Mouse (Mus musculus): ENCODE measurements around the gene Sema3a. TPM values are rescaled to one million over a fixed set of nuclear protein-coding genes. Genes with fewer than 3 reads are reported as not detected.

Gene Sema3a
- polyA plus RNA-seq (2015; fragmentation: Nextera tagmentation; extraction: Ambion mirVana), result 2.0 and 2.9 TPM in 2 replicates

GRCm38 (mm10) chr5:13125241-13125692 lies at the start of gene Sema3a:
Gene Sema3a (plus strand): TSS chr5:13125414.
- no peaks in the 10 kb centered on the region for H3K9me3 ChIP-seq (replicated peaks)
- no peaks in the 10 kb centered on the region for H3K27me3 ChIP-seq
- H3K36me3 ChIP-seq, result no peaks in the 10 kb centered on the region
- H3K4me1 ChIP-seq (replicated peaks), result no peaks in the 10 kb centered on the region
- ATAC-seq (ENCODE audit: low read depth), result no peak
- H3K9ac ChIP-seq, result no peak within 1 kb of the TSS
- no peak within 1 kb of the TSS for H3K4me3 ChIP-seq (replicated peaks)
- 64% methylated on average over 13 of the region's 13 CpGs for WGBS (ENCODE audit: insufficient replicate concordance)
- no peak for DNase-seq
- H3K4me2 ChIP-seq, result no peak within 1 kb of the TSS
- H3K27ac ChIP-seq, result no peak within 1 kb of the TSS

DNA sequence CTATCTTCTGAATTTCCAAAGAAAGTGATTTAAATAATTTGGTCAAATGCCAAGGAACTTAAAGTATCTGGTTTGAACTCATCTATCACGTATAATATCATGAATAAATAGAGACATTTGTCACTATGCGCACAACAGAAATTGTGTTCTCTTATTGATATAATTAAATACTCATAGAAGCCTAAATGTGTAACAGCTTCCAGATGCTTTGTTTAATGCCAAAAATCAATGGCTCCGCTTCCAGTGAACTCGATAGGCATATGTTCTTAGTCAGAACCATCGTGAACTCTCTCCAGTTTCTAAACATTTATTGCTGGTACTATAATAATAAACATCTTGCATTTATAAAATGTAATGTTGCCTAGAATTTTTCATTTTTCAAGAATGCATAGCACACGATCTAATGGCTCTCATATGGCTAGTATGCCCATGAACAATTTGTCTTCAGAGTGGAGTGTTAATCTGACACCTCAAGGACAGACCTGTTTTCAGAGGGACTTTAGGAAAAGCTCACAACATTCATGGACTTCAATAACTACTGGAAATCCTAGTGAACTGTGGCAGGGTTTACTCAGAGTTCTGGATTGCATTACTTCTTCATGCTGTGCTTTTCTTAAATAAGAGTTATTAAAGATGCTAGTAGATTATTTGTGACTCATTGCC lies 40.3 kb upstream of the Sema3a start:
- Histone ChIP-seq H3K36me3 (no peaks in the 10 kb centered on the region), H3K27ac (no peak overlapping the region), H3K27me3 (no peaks in the 10 kb centered on the region), H3K9me3 (replicated peaks) (no peaks in the 10 kb centered on the region), H3K4me2 (no peak overlapping the region), H3K4me1 (replicated peaks) (no peaks in the 10 kb centered on the region), H3K4me3 (replicated peaks) (no peak overlapping the region), H3K9ac (no peak overlapping the region)
- ATAC-seq (ENCODE audit: low read depth) (no peak), DNase-seq (no peak)
- 61% methylated on average over 6 of the region's 6 CpGs for WGBS (ENCODE audit: insufficient replicate concordance)

DNA sequence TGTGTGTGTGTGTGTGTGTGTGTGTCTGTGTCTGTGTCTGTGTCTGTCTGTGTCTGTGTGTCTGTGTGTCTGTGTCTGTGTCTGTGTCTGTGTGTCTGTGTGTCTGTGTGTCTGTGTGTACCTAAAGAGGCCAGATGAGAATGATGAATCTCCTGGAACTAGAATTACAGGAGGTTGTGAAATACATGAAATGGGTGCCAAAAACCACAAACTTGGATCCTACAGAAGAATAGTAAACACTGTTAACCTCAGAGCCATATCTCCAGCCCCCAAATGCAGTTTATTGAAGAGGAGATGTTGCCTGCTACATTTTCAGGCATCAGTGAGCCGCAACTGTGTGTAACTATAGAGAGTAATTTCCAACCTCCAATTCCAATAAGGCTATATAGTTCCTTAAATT lies 34.8 kb upstream of the Sema3a start:
- Histone ChIP-seq H3K9ac (no peak overlapping the region), H3K27me3 (no peaks in the 10 kb centered on the region), H3K4me3 (replicated peaks) (no peak overlapping the region), H3K27ac (no peak overlapping the region), H3K4me1 (replicated peaks) (no peaks in the 10 kb centered on the region), H3K36me3 (no peaks in the 10 kb centered on the region), H3K4me2 (no peak overlapping the region), H3K9me3 (replicated peaks) (no peaks in the 10 kb centered on the region)
- DNase-seq, result no peak
- ATAC-seq (ENCODE audit: low read depth), result no peak
- 56% methylated on average over 1 of the region's 1 CpGs for WGBS (ENCODE audit: insufficient replicate concordance)

- Histone ChIP-seq H3K9ac (no peak overlapping the region), H3K27me3 (no peaks in the 10 kb centered on the region), H3K4me2 (no peak overlapping the region), H3K9me3 (replicated peaks) (no peaks in the 10 kb centered on the region), H3K4me1 (replicated peaks) (no peaks in the 10 kb centered on the region), H3K4me3 (replicated peaks) (no peak overlapping the region), H3K27ac (no peak overlapping the region), H3K36me3 (no peaks in the 10 kb centered on the region)
- ATAC-seq (ENCODE audit: low read depth) (no peak), DNase-seq (no peak)
- WGBS (ENCODE audit: insufficient replicate concordance), result 38% methylated on average over 2 of the region's 2 CpGs
These were observed 15.7 kb upstream of the Sema3a start for GRCm38 (mm10) chr5:13109522-13109921.

DNA sequence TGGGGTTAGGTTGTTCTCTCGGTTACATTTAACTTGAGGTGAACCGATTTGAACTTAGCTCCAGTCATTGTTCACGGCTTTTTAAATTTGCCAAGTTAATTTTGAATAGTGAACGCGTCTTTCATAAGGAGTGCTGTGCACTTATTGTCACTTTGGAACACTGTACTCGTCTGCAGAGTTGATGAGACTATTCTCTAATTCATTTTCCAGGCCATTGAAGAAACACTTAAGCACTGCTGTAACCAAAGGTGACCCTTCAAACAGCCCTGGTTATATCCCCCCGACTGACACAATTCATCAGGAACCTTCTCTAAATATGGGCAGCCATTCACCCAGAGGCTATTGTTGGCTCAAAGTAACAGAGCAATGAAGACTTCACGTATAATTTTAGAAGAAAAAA lies 8.0 kb upstream of the Sema3a start:
- DNase-seq, result no peak
- Histone ChIP-seq H3K4me1 (replicated peaks) (no peaks in the 10 kb centered on the region), H3K9ac (no peak overlapping the region), H3K4me3 (replicated peaks) (no peak overlapping the region), H3K9me3 (replicated peaks) (no peaks in the 10 kb centered on the region), H3K4me2 (no peak overlapping the region), H3K27me3 (no peaks in the 10 kb centered on the region), H3K27ac (no peak overlapping the region), H3K36me3 (no peaks in the 10 kb centered on the region)
- ATAC-seq (ENCODE audit: low read depth), result no peak
- WGBS (ENCODE audit: insufficient replicate concordance), result 72% methylated on average over 8 of the region's 8 CpGs

DNA sequence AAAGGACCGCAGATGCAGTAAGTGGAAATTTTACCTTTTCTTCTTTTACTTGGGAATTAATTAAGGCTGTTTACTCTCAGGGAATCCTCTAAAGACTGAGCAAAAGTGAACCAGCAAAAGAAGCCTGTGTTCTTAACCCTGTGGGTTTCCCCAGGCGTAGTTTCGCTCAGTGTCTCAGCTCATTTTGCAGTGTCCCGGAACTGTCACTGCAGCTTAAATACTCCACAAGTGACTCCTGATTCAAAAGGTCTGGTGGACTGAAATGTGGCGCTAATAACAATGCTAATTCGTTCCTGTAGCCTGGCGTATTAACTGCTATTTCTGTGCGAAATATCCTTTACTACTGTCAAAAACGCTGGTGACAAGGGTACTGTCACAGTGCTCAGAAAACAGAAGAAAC lies 543 bp downstream of the Sema3a start:
- H3K36me3 ChIP-seq, result no peaks in the 10 kb centered on the region
- ATAC-seq (ENCODE audit: low read depth) (no peak), DNase-seq (no peak)
- H3K4me2 ChIP-seq, result no peak overlapping the region
- H3K27me3 ChIP-seq, result no peaks in the 10 kb centered on the region
- no peaks in the 10 kb centered on the region for H3K4me1 ChIP-seq (replicated peaks)
- H3K9me3 ChIP-seq (replicated peaks), result no peaks in the 10 kb centered on the region
- no peak overlapping the region for H3K27ac ChIP-seq
- no peak overlapping the region for H3K9ac ChIP-seq
- WGBS (ENCODE audit: insufficient replicate concordance), result 65% methylated on average over 9 of the region's 9 CpGs
- H3K4me3 ChIP-seq (replicated peaks), result no peak overlapping the region

DNA sequence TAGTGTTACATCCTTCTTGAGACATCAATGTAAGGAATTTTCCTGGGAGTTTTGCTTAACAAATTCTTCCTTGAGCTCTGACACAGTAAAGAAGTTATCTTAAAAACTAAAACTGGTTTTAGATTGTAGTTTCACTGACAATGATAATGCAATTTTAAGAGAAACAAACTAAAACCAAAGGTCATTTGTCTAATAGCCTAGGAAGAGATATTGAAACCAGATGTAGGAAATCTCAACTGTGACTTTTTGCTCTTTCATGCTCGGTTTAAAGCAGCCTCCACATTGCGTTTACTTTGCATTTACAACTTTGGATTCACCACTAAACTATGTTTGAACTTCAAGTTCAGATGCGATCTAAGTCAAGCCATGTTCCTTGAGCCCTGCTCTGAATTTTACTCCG lies 982 bp downstream of the Sema3a start:
- WGBS (ENCODE audit: insufficient replicate concordance), result 64% methylated on average over 4 of the region's 4 CpGs
- ATAC-seq (ENCODE audit: low read depth) (no peak), DNase-seq (no peak)
- no peak overlapping the region for H3K27ac ChIP-seq
- H3K9ac ChIP-seq, result no peak overlapping the region
- no peaks in the 10 kb centered on the region for H3K27me3 ChIP-seq
- no peaks in the 10 kb centered on the region for H3K4me1 ChIP-seq (replicated peaks)
- H3K36me3 ChIP-seq, result no peaks in the 10 kb centered on the region
- no peaks in the 10 kb centered on the region for H3K9me3 ChIP-seq (replicated peaks)
- H3K4me2 ChIP-seq, result no peak overlapping the region
- H3K4me3 ChIP-seq (replicated peaks), result no peak overlapping the region

GRCm38 (mm10) chr5:13127121-13127520 lies 1.9 kb downstream of the Sema3a start:
- WGBS (ENCODE audit: insufficient replicate concordance), result 73% methylated on average over 3 of the region's 3 CpGs
- Histone ChIP-seq H3K4me1 (replicated peaks) (no peaks in the 10 kb centered on the region), H3K9me3 (replicated peaks) (no peaks in the 10 kb centered on the region), H3K9ac (no peak overlapping the region), H3K36me3 (no peaks in the 10 kb centered on the region), H3K27me3 (no peaks in the 10 kb centered on the region), H3K4me3 (replicated peaks) (no peak overlapping the region), H3K27ac (no peak overlapping the region), H3K4me2 (no peak overlapping the region)
- no peak for DNase-seq
- ATAC-seq (ENCODE audit: low read depth), result no peak

GRCm38 (mm10) chr5:13144733-13145457 lies 19.7 kb downstream of the Sema3a start:
- H3K36me3 ChIP-seq, result no peaks in the 10 kb centered on the region
- no peaks in the 10 kb centered on the region for H3K27me3 ChIP-seq
- no peak for ATAC-seq (ENCODE audit: low read depth)
- no peak for DNase-seq
- H3K4me3 ChIP-seq (replicated peaks), result no peak overlapping the region
- H3K4me1 ChIP-seq (replicated peaks), result no peaks in the 10 kb centered on the region
- H3K9ac ChIP-seq, result no peak overlapping the region
- H3K27ac ChIP-seq, result no peak overlapping the region
- 50% methylated on average over 7 of the region's 7 CpGs for WGBS (ENCODE audit: insufficient replicate concordance)
- H3K9me3 ChIP-seq (replicated peaks), result no peaks in the 10 kb centered on the region
- no peak overlapping the region for H3K4me2 ChIP-seq

DNA sequence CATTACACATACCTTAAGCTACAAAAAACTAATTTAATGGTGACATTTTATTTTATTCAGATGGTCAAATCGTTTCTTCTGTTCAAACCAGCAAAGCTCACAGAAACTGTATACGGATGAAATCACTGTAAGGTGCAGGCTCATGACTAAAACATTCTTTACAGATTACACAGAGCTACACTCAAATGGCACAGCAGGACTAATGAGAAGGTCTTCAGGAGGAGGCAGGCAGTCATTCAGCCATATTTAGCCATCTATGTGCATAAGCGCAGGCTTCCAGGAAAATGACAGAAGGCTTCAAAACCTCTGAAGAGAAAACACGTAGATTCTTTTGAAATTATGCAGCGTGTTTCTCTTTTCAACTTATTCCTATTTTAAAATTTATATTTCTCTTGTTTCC lies 24.7 kb downstream of the Sema3a start:
- DNase-seq (no peak), ATAC-seq (ENCODE audit: low read depth) (no peak)
- Histone ChIP-seq H3K9ac (no peak overlapping the region), H3K27me3 (no peaks in the 10 kb centered on the region), H3K4me2 (no peak overlapping the region), H3K27ac (no peak overlapping the region), H3K4me1 (replicated peaks) (no peaks in the 10 kb centered on the region), H3K36me3 (no peaks in the 10 kb centered on the region), H3K9me3 (replicated peaks) (no peaks in the 10 kb centered on the region), H3K4me3 (replicated peaks) (no peak overlapping the region)
- WGBS (ENCODE audit: insufficient replicate concordance), result 69% methylated on average over 5 of the region's 5 CpGs

DNA sequence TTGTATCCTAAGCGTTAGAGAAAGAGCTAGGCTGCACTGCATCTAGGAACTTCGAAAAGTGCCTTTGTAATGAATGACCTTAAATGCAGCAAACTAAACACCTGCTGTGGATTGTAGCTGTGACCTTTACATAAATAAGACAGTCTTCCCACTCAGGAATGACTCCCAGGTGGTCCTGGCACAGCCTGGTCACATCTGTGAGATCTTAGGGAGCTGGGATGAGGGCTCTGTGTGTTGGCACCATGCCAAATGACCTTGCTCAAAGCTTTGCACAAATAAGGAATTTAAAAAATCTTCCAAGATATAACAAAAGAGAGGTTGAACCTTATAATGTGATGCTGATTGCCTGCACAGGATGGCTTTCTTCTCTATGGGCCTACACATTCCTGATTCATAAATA lies 25.8 kb downstream of the Sema3a start:
- no peak overlapping the region for H3K4me2 ChIP-seq
- 58% methylated on average over 2 of the region's 2 CpGs for WGBS (ENCODE audit: insufficient replicate concordance)
- H3K27me3 ChIP-seq, result no peaks in the 10 kb centered on the region
- ATAC-seq (ENCODE audit: low read depth), result no peak
- H3K4me1 ChIP-seq (replicated peaks), result no peaks in the 10 kb centered on the region
- no peak overlapping the region for H3K4me3 ChIP-seq (replicated peaks)
- no peak for DNase-seq
- no peak overlapping the region for H3K27ac ChIP-seq
- no peaks in the 10 kb centered on the region for H3K36me3 ChIP-seq
- H3K9ac ChIP-seq, result no peak overlapping the region
- no peaks in the 10 kb centered on the region for H3K9me3 ChIP-seq (replicated peaks)
